Mouse (Mus musculus): Measurements from ENCODE around the gene Grm2. TPM values are rescaled to one million over a fixed set of nuclear protein-coding genes. Genes with fewer than 3 reads are reported as not detected.

Grm2 gene
- total and polyA plus RNA-seq, 3 experiments: not detected

- no peak for DNase-seq
- H3K4me1 ChIP-seq (ENCODE audit: control insufficient read depth, insufficient read depth, low read length): peaks cover 7% of the 10 kb centered on the region; the same call in 1 of the 2 replicates
- H3K27me3 ChIP-seq (ENCODE audit: control insufficient read depth, insufficient read depth, low read length): no peaks in the 10 kb centered on the region; the same call in 1 of the 2 replicates
- intact Hi-C loops (cut with DNase I): no loop called here
- H3K9ac ChIP-seq (ENCODE audit: low read depth, low read length): no peak overlapping the region
- H3K36me3 ChIP-seq (ENCODE audit: control insufficient read depth, insufficient read depth, low read length): no peaks in the 10 kb centered on the region
- no peaks in the 10 kb centered on the region for H3K79me2 ChIP-seq (replicated peaks; ENCODE audit: control insufficient read depth, insufficient read depth, low read length)
- WGBS: 88% methylated on average over 1 of the region's 1 CpGs
- H3K27ac ChIP-seq: no peak overlapping the region
- H3K4me3 ChIP-seq: no peak overlapping the region
- TF ChIP-seq CTCF (IDR thresholded peaks at IDR 0.05): no peak
- no peak for TF ChIP-seq EP300 (IDR thresholded peaks at IDR 0.05; ENCODE audit: insufficient read depth, low read depth, low read length)
- TF ChIP-seq POLR2A (IDR thresholded peaks at IDR 0.05; ENCODE audit: insufficient read depth, low read depth, low read length): no peak
These were observed 4.1 kb upstream of the Grm2 start for GRCm38 (mm10) chr9:106659935-106660334.

- Histone ChIP-seq H3K9ac (ENCODE audit: low read depth, low read length) (no peak overlapping the region), H3K4me3 (no peak overlapping the region), H3K27me3 (ENCODE audit: control insufficient read depth, insufficient read depth, low read length) (no peaks in the 10 kb centered on the region; the same call in 1 of the 2 replicates), H3K36me3 (ENCODE audit: control insufficient read depth, insufficient read depth, low read length) (no peaks in the 10 kb centered on the region), H3K4me1 (ENCODE audit: control insufficient read depth, insufficient read depth, low read length) (peaks cover 7% of the 10 kb centered on the region; the same call in 1 of the 2 replicates), H3K79me2 (replicated peaks; ENCODE audit: control insufficient read depth, insufficient read depth, low read length) (no peaks in the 10 kb centered on the region), H3K27ac (no peak overlapping the region)
- TF ChIP-seq POLR2A (IDR thresholded peaks at IDR 0.05; ENCODE audit: insufficient read depth, low read depth, low read length) (no peak), EP300 (IDR thresholded peaks at IDR 0.05; ENCODE audit: insufficient read depth, low read depth, low read length) (no peak), CTCF (IDR thresholded peaks at IDR 0.05) (no peak)
- no peak for DNase-seq
- intact Hi-C loops (cut with DNase I): no loop called here
- WGBS: 81% methylated on average over 7 of the region's 7 CpGs
These were observed 3.6 kb upstream of the Grm2 start for GRCm38 (mm10) chr9:106659441-106659840.

- Histone ChIP-seq H3K27ac (no peak overlapping the region), H3K4me3 (no peak overlapping the region), H3K36me3 (ENCODE audit: control insufficient read depth, insufficient read depth, low read length) (no peaks in the 10 kb centered on the region), H3K79me2 (replicated peaks; ENCODE audit: control insufficient read depth, insufficient read depth, low read length) (no peaks in the 10 kb centered on the region), H3K27me3 (ENCODE audit: control insufficient read depth, insufficient read depth, low read length) (no peaks in the 10 kb centered on the region; the same call in 1 of the 2 replicates), H3K9ac (ENCODE audit: low read depth, low read length) (no peak overlapping the region), H3K4me1 (ENCODE audit: control insufficient read depth, insufficient read depth, low read length) (0 out of 2 replicates have a peak, but pooled peaks cover 3% of the 10 kb centered on the region)
- DNase-seq: no peak
- WGBS: 58% methylated on average over 5 of the region's 5 CpGs
- TF ChIP-seq POLR2A (IDR thresholded peaks at IDR 0.05; ENCODE audit: insufficient read depth, low read depth, low read length): no peak
- TF ChIP-seq EP300 (IDR thresholded peaks at IDR 0.05; ENCODE audit: insufficient read depth, low read depth, low read length): no peak
- TF ChIP-seq CTCF (IDR thresholded peaks at IDR 0.05): no peak
- intact Hi-C loops (cut with DNase I): no loop called here
These were observed 1.7 kb upstream of the Grm2 start for GRCm38 (mm10) chr9:106657592-106657991.

GRCm38 (mm10) chr9:106656820-106657219, 938 bp upstream of the Grm2 start:
- WGBS: 14% methylated on average over 5 of the region's 5 CpGs
- H3K4me3 ChIP-seq: no peak overlapping the region
- DNase-seq: no peak
- H3K36me3 ChIP-seq (ENCODE audit: control insufficient read depth, insufficient read depth, low read length): no peaks in the 10 kb centered on the region
- TF ChIP-seq POLR2A (IDR thresholded peaks at IDR 0.05; ENCODE audit: insufficient read depth, low read depth, low read length) (no peak), CTCF (IDR thresholded peaks at IDR 0.05) (no peak), EP300 (IDR thresholded peaks at IDR 0.05; ENCODE audit: insufficient read depth, low read depth, low read length) (no peak)
- H3K27me3 ChIP-seq (ENCODE audit: control insufficient read depth, insufficient read depth, low read length): no peaks in the 10 kb centered on the region; the same call in 1 of the 2 replicates
- H3K9ac ChIP-seq (ENCODE audit: low read depth, low read length): no peak overlapping the region
- no peaks in the 10 kb centered on the region for H3K79me2 ChIP-seq (replicated peaks; ENCODE audit: control insufficient read depth, insufficient read depth, low read length)
- H3K27ac ChIP-seq: no peak overlapping the region
- intact Hi-C loops (cut with DNase I): no loop called here
- 0 out of 2 replicates have a peak, but pooled peaks cover 3% of the 10 kb centered on the region for H3K4me1 ChIP-seq (ENCODE audit: control insufficient read depth, insufficient read depth, low read length)

- intact Hi-C loops (cut with DNase I): no loop called here
- H3K36me3 ChIP-seq (ENCODE audit: control insufficient read depth, insufficient read depth, low read length): no peaks in the 10 kb centered on the region
- no peak overlapping the region for H3K27ac ChIP-seq
- WGBS: 87% methylated on average over 1 of the region's 1 CpGs
- TF ChIP-seq EP300 (IDR thresholded peaks at IDR 0.05; ENCODE audit: insufficient read depth, low read depth, low read length) (no peak), CTCF (IDR thresholded peaks at IDR 0.05) (peak; percentile 49)
- H3K4me1 ChIP-seq (ENCODE audit: control insufficient read depth, insufficient read depth, low read length): no peaks in the 10 kb centered on the region
- H3K9ac ChIP-seq (ENCODE audit: low read depth, low read length): no peak overlapping the region
- no peaks in the 10 kb centered on the region for H3K79me2 ChIP-seq (replicated peaks; ENCODE audit: control insufficient read depth, insufficient read depth, low read length)
- DNase-seq: no peak
- H3K27me3 ChIP-seq (ENCODE audit: control insufficient read depth, insufficient read depth, low read length): peaks cover 3% of the 10 kb centered on the region
- no peak overlapping the region for H3K4me3 ChIP-seq
These were observed 3.2 kb downstream of the Grm2 start for GRCm38 (mm10) chr9:106652720-106653119.

- Histone ChIP-seq H3K4me1 (ENCODE audit: control insufficient read depth, insufficient read depth, low read length) (no peaks in the 10 kb centered on the region), H3K79me2 (replicated peaks; ENCODE audit: control insufficient read depth, insufficient read depth, low read length) (no peaks in the 10 kb centered on the region), H3K27me3 (ENCODE audit: control insufficient read depth, insufficient read depth, low read length) (peaks cover 6% of the 10 kb centered on the region), H3K9ac (ENCODE audit: low read depth, low read length) (no peak overlapping the region), H3K4me3 (no peak overlapping the region), H3K36me3 (ENCODE audit: control insufficient read depth, insufficient read depth, low read length) (no peaks in the 10 kb centered on the region), H3K27ac (no peak overlapping the region)
- TF ChIP-seq EP300 (IDR thresholded peaks at IDR 0.05; ENCODE audit: insufficient read depth, low read depth, low read length): no peak
- TF ChIP-seq POLR2A (IDR thresholded peaks at IDR 0.05; ENCODE audit: insufficient read depth, low read depth, low read length): no peak
- no peak for TF ChIP-seq CTCF (IDR thresholded peaks at IDR 0.05)
- WGBS: 56% methylated on average over 27 of the region's 27 CpGs
- intact Hi-C loops (cut with DNase I): no loop called here
- no peak for DNase-seq
These were observed 8.7 kb downstream of the Grm2 start for GRCm38 (mm10) chr9:106647226-106647625.

Measured in heart, adult 2 months (tissue).